Mouse (Mus musculus) cerebellum, adult 18-20 months (tissue): ENCODE measurements at regions not wholly inside any gene's neighbourhood (a gene's known extent, or its start where the extent isn't known, plus 50 kb on each side); places are given as distances from the start of the nearest gene placed in this dataset.

Experiments
- DNase-seq, 2 experiments: peaks; one replicate each; pipeline ENCODE4 v3.0.0; 2021

DNA sequence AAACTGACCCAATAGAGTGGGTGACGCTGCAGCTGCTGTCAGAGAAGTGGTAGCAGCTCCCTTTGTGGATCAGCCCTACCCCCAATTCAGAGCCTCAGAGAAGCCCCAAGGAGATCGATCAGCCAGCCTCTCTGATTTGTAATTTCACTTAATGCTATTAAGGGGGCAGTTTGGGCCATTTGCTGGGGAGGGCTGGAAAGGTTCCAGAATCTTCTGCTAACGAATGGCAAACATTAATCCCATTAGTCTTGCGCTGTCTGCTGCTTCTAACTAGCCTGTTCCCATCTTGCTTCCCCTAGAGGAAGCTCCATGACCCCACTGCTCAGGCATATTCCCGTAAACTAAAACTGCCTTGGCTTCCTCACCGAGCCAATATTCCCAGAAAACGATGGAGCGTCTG lies 59.9 kb upstream of the Lrrn2 start:
- no peak for DNase-seq

GRCm38 (mm10) chr1:132818296-132818695 lies 61.8 kb upstream of the Lrrn2 start:
- no peak for DNase-seq

DNA sequence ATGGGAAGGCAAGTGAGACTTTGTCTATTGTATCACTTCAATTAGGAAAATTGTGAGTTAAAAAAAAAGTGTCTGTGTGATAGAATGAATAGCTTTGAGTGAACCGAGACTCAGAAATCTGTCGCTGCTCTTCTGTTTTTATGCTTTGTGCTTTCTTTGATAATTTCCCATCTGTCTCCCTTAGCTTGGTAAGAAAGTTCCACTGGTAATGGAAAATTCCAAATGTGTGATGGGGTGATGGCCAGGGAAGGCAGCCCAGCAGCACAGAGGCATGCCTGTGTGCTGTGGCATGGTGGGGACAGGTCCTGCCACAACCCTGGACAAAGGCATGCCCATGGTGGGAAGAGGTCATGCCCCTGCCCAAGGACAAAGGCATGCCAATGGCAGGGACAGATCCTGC lies 62.7 kb upstream of the Lrrn2 start:
- no peak for DNase-seq

- DNase-seq: peak in 1 of 2 experiments; percentile 9
These were observed 63.9 kb upstream of the Nfasc start for GRCm38 (mm10) chr1:132805543-132805942.

DNA sequence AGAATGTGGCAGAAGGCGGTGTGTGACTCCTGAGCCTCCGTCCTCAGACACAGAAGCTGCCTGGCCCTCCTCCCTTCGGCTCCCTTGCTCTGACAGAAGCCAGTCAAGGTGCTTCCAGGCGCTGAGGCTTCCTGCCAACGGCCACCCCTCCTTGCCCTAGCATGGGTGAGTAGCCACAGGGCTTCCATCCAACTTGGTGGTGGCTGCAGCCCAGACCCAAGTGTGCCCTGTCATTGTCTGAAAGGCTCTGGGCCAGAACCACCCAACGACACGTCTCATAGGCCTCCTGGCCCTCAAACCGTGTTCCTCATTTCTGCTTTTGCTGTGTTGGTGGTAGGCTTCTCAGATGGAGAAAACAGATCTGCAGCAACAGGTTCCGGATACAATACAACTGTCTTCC lies 62.2 kb upstream of the Nfasc start:
- peak; percentile 40 to 44 for DNase-seq

DNA sequence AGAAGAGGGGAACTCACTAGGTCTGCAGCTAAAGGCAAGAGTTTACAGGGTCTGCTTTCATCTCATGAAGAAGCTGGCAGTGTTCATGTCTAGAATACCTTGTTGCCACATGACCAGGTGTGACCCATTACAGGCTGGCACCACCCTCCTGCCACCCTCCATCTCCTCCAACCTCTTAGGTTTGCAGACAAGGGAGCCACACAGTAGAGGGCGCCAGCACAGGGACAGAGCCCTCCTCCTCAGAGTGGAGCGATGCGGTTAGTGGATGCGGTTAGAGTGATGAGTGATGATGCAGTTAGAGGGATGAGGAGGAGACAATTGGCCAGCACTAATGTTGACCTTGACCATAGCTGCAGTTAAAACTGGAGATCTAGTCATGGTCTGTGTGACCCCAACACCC lies 60.8 kb upstream of the Nfasc start:
- peak; percentile 60 to 71 for DNase-seq

- no peak for DNase-seq
These were observed 58.7 kb upstream of the Nfasc start for GRCm38 (mm10) chr1:132800285-132800684.

DNA sequence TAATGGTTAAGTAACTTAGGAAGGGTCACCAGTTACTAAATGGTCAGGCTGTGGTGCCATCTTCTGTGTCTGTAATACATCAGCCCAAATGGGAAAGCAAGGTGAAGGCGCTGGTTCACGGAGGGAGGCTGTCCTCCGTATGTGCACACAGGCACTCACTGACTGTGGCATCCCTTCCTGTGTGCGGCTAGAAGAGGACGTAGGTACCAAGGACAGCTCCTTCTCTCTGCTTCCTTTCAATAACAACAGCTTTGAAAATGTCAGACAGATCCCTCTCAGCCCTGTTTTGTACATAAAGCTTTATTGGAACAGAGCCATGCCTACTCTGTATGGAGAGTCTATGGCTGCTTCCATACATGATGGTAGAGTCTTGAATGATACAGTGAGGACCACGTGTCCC lies 57.7 kb upstream of the Nfasc start:
- DNase-seq: no peak

- no peak for DNase-seq
These were observed 52.9 kb upstream of the Nfasc start for GRCm38 (mm10) chr1:132794462-132794861.
